Mouse (Mus musculus): ENCODE data around the gene Fam83e. TPM values are rescaled to one million over a fixed set of nuclear protein-coding genes. Genes with fewer than 3 reads are reported as not detected.

The Fam83e gene
- total and polyA plus RNA-seq, 2 experiments from 2014 or later, result 0.16 TPM; not detected in 1

GRCm38 (mm10) chr7:45711316-45712021 is 9.5 kb upstream of the Fam83e start:
- Histone ChIP-seq H3K4me3 (ENCODE audit: low read depth, low read length) (no peak overlapping the region), H3K4me1 (ENCODE audit: insufficient read depth, low read length) (peaks cover 25% of the 10 kb centered on the region), H3K27me3 (ENCODE audit: insufficient read depth, low read length) (no peaks in the 10 kb centered on the region), H3K4me2 (ENCODE audit: low read depth, low read length, poor library complexity, severe bottlenecking) (no peak overlapping the region), H3K27ac (ENCODE audit: low read depth, low read length) (no peak overlapping the region), H3K36me3 (ENCODE audit: insufficient read depth, low read length) (peaks cover 32% of the 10 kb centered on the region), H3K9me3 (ENCODE audit: low read length) (no peaks in the 10 kb centered on the region), H3K9ac (replicated peaks; ENCODE audit: low read length, poor library complexity, severe bottlenecking) (no peak overlapping the region)
- ATAC-seq (ENCODE audit: low FRiP score) (no peak), DNase-seq (ENCODE audit: low spot score) (no peak)
- TF ChIP-seq CTCF (IDR thresholded peaks at IDR 0.05), result no peak
- 90% methylated on average over 24 of the region's 24 CpGs for WGBS

DNA sequence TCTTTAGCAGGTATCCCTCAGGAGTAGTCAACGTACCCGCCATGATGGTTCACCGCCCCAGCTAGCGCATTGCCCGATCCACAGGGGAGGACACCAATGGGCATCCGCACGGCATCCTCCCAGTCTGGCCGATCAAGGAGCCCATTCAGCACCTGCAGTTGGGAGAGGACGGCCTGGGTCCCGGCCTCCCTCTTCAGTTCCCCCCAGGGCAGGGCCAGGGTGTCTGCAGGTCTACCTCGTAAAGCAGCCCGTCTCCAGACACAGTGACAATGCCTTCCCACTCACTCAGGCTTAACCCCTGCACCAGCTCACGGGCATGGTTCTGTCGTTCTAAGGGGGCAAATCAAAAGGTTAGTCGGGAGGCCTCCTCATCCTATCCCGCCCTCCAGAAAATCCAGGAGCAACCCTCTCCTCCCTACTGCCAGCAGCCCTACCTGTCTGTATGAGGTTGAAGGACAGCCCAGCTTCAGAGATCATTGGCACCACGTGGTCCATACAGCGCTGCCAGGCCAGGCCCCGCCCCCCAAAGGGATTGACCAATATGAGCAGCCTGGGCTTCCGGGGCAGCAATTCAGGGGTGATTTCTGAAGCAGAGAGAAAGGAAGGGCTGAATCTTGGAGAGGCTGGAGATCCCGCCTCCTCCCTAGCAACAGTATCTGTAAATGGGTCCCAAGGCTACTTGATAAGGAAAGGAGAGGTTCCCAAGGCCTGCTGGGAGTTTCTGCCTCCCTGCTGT is 8.8 kb upstream of the Fam83e start:
- H3K9me3 ChIP-seq (ENCODE audit: low read length), result no peaks in the 10 kb centered on the region
- H3K36me3 ChIP-seq (ENCODE audit: insufficient read depth, low read length), result peaks cover 32% of the 10 kb centered on the region
- H3K27ac ChIP-seq (ENCODE audit: low read depth, low read length), result no peak overlapping the region
- H3K4me2 ChIP-seq (ENCODE audit: low read depth, low read length, poor library complexity, severe bottlenecking), result no peak overlapping the region
- no peak for TF ChIP-seq CTCF (IDR thresholded peaks at IDR 0.05)
- no peak overlapping the region for H3K9ac ChIP-seq (replicated peaks; ENCODE audit: low read length, poor library complexity, severe bottlenecking)
- no peaks in the 10 kb centered on the region for H3K27me3 ChIP-seq (ENCODE audit: insufficient read depth, low read length)
- H3K4me1 ChIP-seq (ENCODE audit: insufficient read depth, low read length), result peaks cover 25% of the 10 kb centered on the region
- WGBS, result 87% methylated on average over 21 of the region's 21 CpGs
- no peak overlapping the region for H3K4me3 ChIP-seq (ENCODE audit: low read depth, low read length)
- DNase-seq (ENCODE audit: low spot score), result no peak
- no peak for ATAC-seq (ENCODE audit: low FRiP score)

- Histone ChIP-seq H3K9ac (replicated peaks; ENCODE audit: low read length, poor library complexity, severe bottlenecking) (no peak overlapping the region), H3K36me3 (ENCODE audit: insufficient read depth, low read length) (peaks cover 32% of the 10 kb centered on the region), H3K27me3 (ENCODE audit: insufficient read depth, low read length) (no peaks in the 10 kb centered on the region), H3K27ac (ENCODE audit: low read depth, low read length) (no peak overlapping the region), H3K4me2 (ENCODE audit: low read depth, low read length, poor library complexity, severe bottlenecking) (no peak overlapping the region), H3K9me3 (ENCODE audit: low read length) (no peaks in the 10 kb centered on the region), H3K4me3 (ENCODE audit: low read depth, low read length) (no peak overlapping the region), H3K4me1 (ENCODE audit: insufficient read depth, low read length) (peaks cover 17% of the 10 kb centered on the region)
- no peak for TF ChIP-seq CTCF (IDR thresholded peaks at IDR 0.05)
- WGBS, result 92% methylated on average over 16 of the region's 16 CpGs
- DNase-seq (ENCODE audit: low spot score) (no peak), ATAC-seq (ENCODE audit: low FRiP score) (no peak)
Observed at GRCm38 (mm10) chr7:45713396-45713795, 7.6 kb upstream of the Fam83e start.

GRCm38 (mm10) chr7:45713881-45714520 is 7.0 kb upstream of the Fam83e start:
- Histone ChIP-seq H3K36me3 (ENCODE audit: insufficient read depth, low read length) (peaks cover 32% of the 10 kb centered on the region), H3K9me3 (ENCODE audit: low read length) (no peaks in the 10 kb centered on the region), H3K27me3 (ENCODE audit: insufficient read depth, low read length) (no peaks in the 10 kb centered on the region), H3K4me1 (ENCODE audit: insufficient read depth, low read length) (peaks cover 14% of the 10 kb centered on the region), H3K27ac (ENCODE audit: low read depth, low read length) (no peak overlapping the region), H3K4me2 (ENCODE audit: low read depth, low read length, poor library complexity, severe bottlenecking) (peak overlapping the region; percentile 93), H3K9ac (replicated peaks; ENCODE audit: low read length, poor library complexity, severe bottlenecking) (peak overlapping the region; percentile 78), H3K4me3 (ENCODE audit: low read depth, low read length) (peak overlapping the region; percentile 70; the same call in 1 of the 2 replicates)
- DNase-seq (ENCODE audit: low spot score) (no peak), ATAC-seq (ENCODE audit: low FRiP score) (no peak)
- 76% methylated on average over 6 of the region's 6 CpGs for WGBS
- TF ChIP-seq CTCF (IDR thresholded peaks at IDR 0.05), result no peak

- H3K4me3 ChIP-seq (ENCODE audit: low read depth, low read length), result peak overlapping the region; percentile 70
- H3K27me3 ChIP-seq (ENCODE audit: insufficient read depth, low read length), result no peaks in the 10 kb centered on the region
- DNase-seq (ENCODE audit: low spot score) (no peak), ATAC-seq (ENCODE audit: low FRiP score) (no peak; the same call in none of the 2 replicates)
- peaks cover 32% of the 10 kb centered on the region for H3K36me3 ChIP-seq (ENCODE audit: insufficient read depth, low read length)
- H3K9ac ChIP-seq (replicated peaks; ENCODE audit: low read length, poor library complexity, severe bottlenecking), result peak overlapping the region; percentile 78
- H3K4me1 ChIP-seq (ENCODE audit: insufficient read depth, low read length), result peaks cover 12% of the 10 kb centered on the region
- H3K27ac ChIP-seq (ENCODE audit: low read depth, low read length), result peak overlapping the region; percentile 60
- no peak for TF ChIP-seq CTCF (IDR thresholded peaks at IDR 0.05)
- peak overlapping the region; percentile 93 for H3K4me2 ChIP-seq (ENCODE audit: low read depth, low read length, poor library complexity, severe bottlenecking)
- 14% methylated on average over 14 of the region's 14 CpGs for WGBS
- no peaks in the 10 kb centered on the region for H3K9me3 ChIP-seq (ENCODE audit: low read length)
Observed at GRCm38 (mm10) chr7:45714630-45715089, 6.4 kb upstream of the Fam83e start.
